Mouse (Mus musculus) testis, adult 2 months (tissue): ENCODE measurements around the gene Stam. TPM values are rescaled to one million over a fixed set of nuclear protein-coding genes. Genes with fewer than 3 reads are reported as not detected.

Experiments
- H3K27ac ChIP-seq: fragments of 200-500 bp; 2 replicates; pipeline ENCODE4 v1.5.1; 2012; ENCODE audit warnings: low read depth, low read length; ENCODE audit not compliant: control insufficient read depth, insufficient read depth
- H3K27me3 ChIP-seq: fragments of 200-500 bp; 2 replicates; pipeline ENCODE4 v1.6.1; 2012; ENCODE audit warnings: mild to moderate bottlenecking, low read length, moderate library complexity; ENCODE audit not compliant: control insufficient read depth, insufficient read depth
- H3K36me3 ChIP-seq: fragments of 200-500 bp; 2 replicates; pipeline ENCODE4 v1.6.1; 2012; ENCODE audit warnings: mild to moderate bottlenecking, low read length; ENCODE audit not compliant: control insufficient read depth, insufficient read depth
- H3K4me1 ChIP-seq: fragments of 200-500 bp; 2 replicates; pipeline ENCODE4 v1.6.1; 2012; ENCODE audit warnings: low read length; ENCODE audit not compliant: control insufficient read depth, insufficient read depth
- H3K4me3 ChIP-seq: fragments of 200-500 bp; 2 replicates; pipeline ENCODE4 v1.5.1; 2012; ENCODE audit warnings: low read depth, mild to moderate bottlenecking, low read length, moderate library complexity, mixed read lengths; ENCODE audit not compliant: control insufficient read depth
- CTCF ChIP-seq: fragments of 200-500 bp; IDR thresholded peaks from 2 replicates; pipeline ENCODE4 v1.5.1; 2012; ENCODE audit warnings: low read depth, mild to moderate bottlenecking, inconsistent platforms, low read length, moderate library complexity; ENCODE audit not compliant: control insufficient read depth, insufficient read depth, insufficient replicate concordance
- POLR2A ChIP-seq: fragments of 200-500 bp; IDR thresholded peaks from 2 replicates; pipeline ENCODE4 v1.6.1; 2012; ENCODE audit warnings: low read depth, mild to moderate bottlenecking, inconsistent platforms, low read length, moderate library complexity; ENCODE audit not compliant: control insufficient read depth
- polyA plus RNA-seq: library from polyadenylated mRNA; depleted of rRNA; stranded (reverse); fragments of >200 nt; gene quantifications from 2 replicates; pipeline ENCODE4 v1.2.3, GENCODE M21; 2012

Stam gene
- polyA plus RNA-seq, 1 experiment = 8.3 TPM

DNA sequence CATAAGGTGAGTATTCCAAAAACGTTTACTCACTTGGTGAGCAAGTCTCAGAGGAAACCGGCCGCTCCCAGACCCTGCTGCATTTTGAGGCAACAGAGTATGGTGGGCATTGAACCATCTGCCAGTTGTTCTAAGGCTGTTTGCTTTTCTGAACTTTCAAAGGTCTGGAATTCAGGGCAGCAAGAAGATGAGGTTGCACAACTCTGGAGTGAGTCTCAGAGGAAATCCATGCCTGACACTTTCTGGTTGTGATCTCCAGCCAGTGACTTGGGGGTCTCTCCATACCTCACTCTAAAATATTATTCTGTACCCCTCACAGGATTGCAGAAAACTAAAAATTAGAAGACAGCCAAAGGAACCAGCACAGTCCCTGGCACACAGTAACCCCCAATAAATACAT lies 19.7 kb upstream of the Stam start:
- no peaks in the 10 kb centered on the region for H3K27me3 ChIP-seq
- no peak overlapping the region for H3K27ac ChIP-seq
- peaks cover 9% of the 10 kb centered on the region for H3K4me1 ChIP-seq
- no peaks in the 10 kb centered on the region for H3K36me3 ChIP-seq
- TF ChIP-seq CTCF (no peak), POLR2A (no peak)
- peak overlapping the region; percentile 13 for H3K4me3 ChIP-seq

DNA sequence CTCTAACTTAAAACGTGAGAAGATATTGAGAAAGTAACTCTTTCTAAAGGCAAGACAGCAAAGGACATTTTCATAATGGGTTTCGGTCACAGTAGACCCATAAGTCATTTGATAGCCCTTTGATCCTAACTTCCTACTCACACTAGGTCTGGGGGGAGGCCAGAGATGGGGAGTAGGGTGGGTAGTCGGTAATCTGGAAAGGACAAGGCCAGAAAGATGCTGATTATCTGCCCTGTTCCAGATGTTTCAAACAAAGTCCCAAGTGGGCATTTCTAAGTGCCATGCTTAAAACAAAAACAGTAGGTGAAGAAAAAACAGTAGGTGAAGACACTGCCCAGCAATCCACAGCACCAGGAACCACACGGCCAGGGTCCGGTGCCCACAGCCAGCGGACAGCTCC lies 19.2 kb upstream of the Stam start:
- Histone ChIP-seq H3K4me3 (peak overlapping the region; percentile 80), H3K4me1 (peaks cover 9% of the 10 kb centered on the region), H3K27ac (peak overlapping the region; percentile 72), H3K27me3 (no peaks in the 10 kb centered on the region), H3K36me3 (no peaks in the 10 kb centered on the region)
- TF ChIP-seq POLR2A (no peak), CTCF (no peak)

DNA sequence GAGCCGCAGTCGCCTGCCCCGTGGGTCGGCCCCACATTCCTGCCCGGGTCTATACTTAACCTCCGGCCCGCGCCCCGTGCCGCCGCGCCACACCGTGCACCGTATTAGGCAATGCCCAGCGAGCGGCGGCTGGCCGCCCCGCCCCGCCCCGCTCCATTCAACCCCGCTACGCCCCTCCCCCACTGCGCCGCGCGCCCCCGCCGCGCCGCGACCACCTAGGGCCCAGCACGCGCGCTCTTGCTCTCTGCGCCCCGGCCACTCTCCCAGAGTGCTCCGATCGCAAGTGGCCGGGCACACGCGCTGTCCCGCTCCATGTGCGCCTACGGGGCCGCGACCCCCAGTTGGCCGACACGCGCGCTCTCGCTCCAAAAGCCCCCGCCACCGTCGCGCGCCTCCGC lies 18.7 kb upstream of the Stam start:
- peaks cover 9% of the 10 kb centered on the region for H3K4me1 ChIP-seq
- TF ChIP-seq CTCF (no peak), POLR2A (no peak; the same call in 1 of the 2 replicates)
- H3K4me3 ChIP-seq = peak overlapping the region; percentile 80
- H3K27me3 ChIP-seq = no peaks in the 10 kb centered on the region
- no peaks in the 10 kb centered on the region for H3K36me3 ChIP-seq
- peak overlapping the region; percentile 72 for H3K27ac ChIP-seq

DNA sequence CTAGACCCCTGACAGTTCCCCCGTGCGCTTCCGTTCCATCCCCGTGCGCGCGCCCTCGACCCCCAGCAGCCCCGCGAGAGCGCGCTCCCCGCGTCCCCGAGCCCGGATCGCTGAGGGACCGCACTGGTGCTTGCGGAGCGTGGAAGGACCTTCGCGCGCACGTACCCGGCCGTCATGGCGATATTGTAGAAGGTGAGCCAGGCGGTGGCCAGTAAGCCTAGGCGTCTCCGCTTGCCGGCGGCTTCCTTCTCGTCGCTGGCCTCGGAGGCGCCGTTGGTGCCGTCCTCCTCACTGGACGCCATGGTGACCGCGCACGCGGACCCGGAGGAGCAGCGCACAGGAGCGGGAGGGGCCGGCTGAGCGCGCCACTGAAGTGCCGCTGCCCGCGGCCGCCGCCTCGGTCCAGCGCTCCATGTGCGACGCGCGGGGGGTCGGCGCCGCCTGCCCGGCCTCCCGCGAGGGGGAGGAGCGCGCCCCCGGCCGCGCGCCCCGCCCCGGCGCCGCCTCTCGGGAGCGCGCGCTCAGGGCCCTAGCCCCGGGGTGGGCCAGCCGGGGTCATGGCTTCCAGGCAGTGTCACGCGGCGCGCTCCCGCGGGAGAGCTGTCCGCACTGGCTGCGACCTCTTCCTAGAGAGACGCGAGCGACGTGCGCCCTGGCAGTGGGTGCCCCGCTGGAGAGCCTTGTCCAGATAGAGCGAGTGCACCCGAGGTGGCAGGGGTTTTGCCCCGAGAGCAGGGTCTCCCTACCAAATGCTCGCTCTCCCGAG lies 18.1 kb upstream of the Stam start, which contains the start of gene Hacd1:
Gene Hacd1, minus strand, starts transcription at position 570 of the 766 bp plus-strand sequence.
- H3K36me3 ChIP-seq = no peaks in the 10 kb centered on the region
- TF ChIP-seq POLR2A (0 out of 2 replicates have a peak, but pooled peaks have one; percentile 4), CTCF (no peak)
- no peaks in the 10 kb centered on the region for H3K27me3 ChIP-seq
- H3K4me3 ChIP-seq = peak within 1 kb of the TSS; percentile 80
- peaks cover 9% of the 10 kb centered on the region for H3K4me1 ChIP-seq
- H3K27ac ChIP-seq = peak within 1 kb of the TSS; percentile 81

DNA sequence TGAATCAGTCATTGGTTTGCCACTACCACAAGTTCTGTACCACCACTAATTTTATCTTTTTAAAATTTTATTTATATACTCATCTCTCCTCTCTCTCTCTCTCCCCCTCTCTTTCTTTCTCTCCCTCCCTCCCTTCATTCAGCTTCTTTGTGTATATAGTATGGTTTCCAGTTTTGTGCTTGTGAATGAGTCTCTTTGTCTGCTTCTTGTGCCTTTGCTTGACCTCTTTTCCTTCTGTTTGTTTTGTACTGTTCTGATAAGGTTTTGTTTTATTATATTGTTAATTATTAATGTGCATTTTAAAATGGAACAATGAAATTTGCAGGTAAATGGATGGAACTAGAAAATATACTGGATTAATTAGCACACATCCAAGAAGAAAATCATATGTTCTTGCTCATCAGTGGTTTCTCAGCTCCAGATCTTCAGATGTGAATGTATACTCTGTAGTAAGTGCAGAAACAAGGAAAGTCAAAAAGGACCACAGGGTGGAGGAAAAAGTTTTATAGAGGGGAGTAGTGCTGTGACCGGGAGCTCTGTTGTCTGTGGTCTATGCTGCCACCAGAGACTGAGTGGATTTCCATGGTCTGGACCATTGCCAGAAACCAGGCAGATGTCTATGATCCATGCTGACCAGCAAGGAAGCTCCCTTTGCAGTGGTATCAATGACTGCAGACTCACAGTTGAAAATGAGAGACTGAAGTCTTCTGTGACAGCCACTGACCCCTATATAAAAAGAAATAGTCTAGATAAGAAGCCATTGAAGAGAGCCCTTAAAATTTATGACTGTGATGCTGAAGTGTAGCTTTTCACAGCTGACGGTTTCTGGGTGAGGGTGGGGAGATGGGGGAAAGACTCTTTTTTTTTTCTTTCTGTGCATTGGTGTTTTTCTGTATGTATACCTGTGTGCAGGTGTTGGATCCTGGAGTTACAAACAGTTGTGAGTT lies 7.9 kb upstream of the Stam start:
- no peak for TF ChIP-seq CTCF
- no peak for TF ChIP-seq POLR2A
- Histone ChIP-seq H3K4me3 (no peak overlapping the region), H3K4me1 (no peaks in the 10 kb centered on the region), H3K27me3 (no peaks in the 10 kb centered on the region), H3K27ac (no peak overlapping the region), H3K36me3 (no peaks in the 10 kb centered on the region)

DNA sequence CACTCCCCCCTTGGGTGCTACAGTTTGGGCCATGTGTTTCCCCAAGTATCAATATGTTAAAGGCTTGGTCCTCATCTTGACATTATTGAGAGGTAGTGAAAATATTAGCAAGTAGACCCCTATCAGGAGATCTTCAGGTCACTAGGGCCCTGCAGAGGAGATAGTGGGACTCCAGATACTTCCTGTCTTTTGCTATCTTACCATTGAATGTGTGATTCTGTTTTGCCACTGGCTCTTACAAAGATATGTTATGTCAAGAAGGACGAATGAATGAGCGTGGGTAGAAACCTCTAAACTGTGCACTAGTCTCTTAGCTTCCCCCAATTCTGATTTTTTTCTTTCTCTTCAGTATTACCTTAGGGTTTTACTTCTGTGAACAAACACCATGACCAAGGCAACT lies 4.9 kb upstream of the Stam start:
- H3K4me1 ChIP-seq = no peaks in the 10 kb centered on the region; the same call in 1 of the 2 replicates
- no peak overlapping the region for H3K4me3 ChIP-seq
- no peak for TF ChIP-seq CTCF
- TF ChIP-seq POLR2A = no peak
- no peak overlapping the region for H3K27ac ChIP-seq
- H3K36me3 ChIP-seq = no peaks in the 10 kb centered on the region
- H3K27me3 ChIP-seq = no peaks in the 10 kb centered on the region

DNA sequence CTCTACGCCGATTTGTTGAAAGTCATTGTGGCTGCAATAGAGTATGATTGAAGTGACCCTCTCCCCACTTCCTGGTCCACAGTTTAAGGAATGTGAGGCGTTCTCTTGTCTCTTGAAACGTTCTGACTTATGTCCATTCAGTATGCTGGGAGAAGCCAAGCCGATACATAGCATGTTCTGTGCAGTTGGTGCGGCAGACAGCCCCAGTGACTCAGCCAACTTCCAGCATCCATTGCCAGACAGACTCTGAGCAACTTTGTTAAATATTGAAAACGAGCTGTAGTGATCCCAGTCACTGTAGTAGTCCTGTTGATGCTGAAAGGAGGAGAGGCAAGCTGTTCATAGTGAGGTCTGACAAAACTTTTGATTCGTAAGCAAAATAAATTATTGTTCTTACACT lies 3.4 kb upstream of the Stam start:
- Histone ChIP-seq H3K4me1 (no peaks in the 10 kb centered on the region; the same call in 1 of the 2 replicates), H3K36me3 (no peaks in the 10 kb centered on the region), H3K27me3 (no peaks in the 10 kb centered on the region), H3K4me3 (no peak overlapping the region), H3K27ac (no peak overlapping the region)
- no peak for TF ChIP-seq POLR2A
- TF ChIP-seq CTCF = no peak
